Mouse (Mus musculus) frontal cortex, postnatal 25 days (tissue): ENCODE measurements at regions not wholly inside any gene's neighbourhood (a gene's known extent, or its start where the extent isn't known, plus 50 kb on each side); places are given as distances from the start of the nearest gene placed in this dataset.

ENCODE experiments used
- DNase-seq, 2 experiments: peaks; one replicate each; pipeline ENCODE4 v3.0.0; 2022; ENCODE audit warnings: low spot score in 2 of 2

DNA sequence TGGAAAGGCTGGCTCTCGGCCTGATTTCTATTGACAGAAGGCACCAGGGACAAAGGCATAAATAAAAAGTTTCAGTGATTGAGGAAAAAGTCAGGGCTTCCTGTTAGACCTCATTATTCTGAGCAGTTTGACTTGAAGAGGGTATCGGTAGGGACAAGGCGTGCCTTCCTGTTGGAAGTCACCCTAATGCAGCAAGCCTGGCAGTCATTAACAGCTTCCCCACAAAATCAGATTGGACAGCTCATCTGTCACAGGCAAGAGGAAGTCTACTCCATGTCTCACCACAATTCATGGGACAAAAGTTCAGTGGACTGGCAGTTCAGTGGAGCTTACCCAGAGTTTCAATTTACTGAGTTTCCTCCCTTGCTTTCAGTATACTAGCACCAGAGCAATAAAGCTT, 715.5 kb downstream of the Fam181b start:
- no peak for DNase-seq

GRCm38 (mm10) chr7:93835697-93836096, 756.0 kb downstream of the Fam181b start:
- no peak for DNase-seq

DNA sequence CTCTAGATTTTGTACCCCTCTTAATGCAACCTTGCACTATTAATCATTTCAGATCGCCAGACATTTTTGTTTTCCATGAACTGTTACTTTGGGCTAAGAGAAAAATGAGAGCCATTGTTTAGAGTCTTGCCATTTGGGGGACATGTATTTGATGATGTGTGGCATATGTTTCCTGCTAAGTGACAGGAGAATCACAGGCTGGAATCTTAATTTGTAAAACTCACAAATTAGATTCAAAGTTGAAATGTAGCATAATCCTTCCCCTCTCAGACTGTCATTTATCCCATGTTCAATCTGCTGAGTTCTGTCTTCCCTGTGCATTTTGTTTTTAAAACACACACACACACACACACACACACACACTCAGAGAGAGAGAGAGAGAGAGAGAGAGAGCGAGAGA, 756.5 kb downstream of the Fam181b start:
- no peak for DNase-seq

GRCm38 (mm10) chr7:93855025-93855424, 775.4 kb downstream of the Fam181b start:
- no peak for DNase-seq

- no peak for DNase-seq
Measured at GRCm38 (mm10) chr7:93893701-93894100, 814.0 kb downstream of the Fam181b start.

- DNase-seq: no peak
Measured at GRCm38 (mm10) chr7:93896921-93897320, 817.3 kb downstream of the Fam181b start.

GRCm38 (mm10) chr7:93902770-93903169, 823.1 kb downstream of the Fam181b start:
- DNase-seq: no peak

DNA sequence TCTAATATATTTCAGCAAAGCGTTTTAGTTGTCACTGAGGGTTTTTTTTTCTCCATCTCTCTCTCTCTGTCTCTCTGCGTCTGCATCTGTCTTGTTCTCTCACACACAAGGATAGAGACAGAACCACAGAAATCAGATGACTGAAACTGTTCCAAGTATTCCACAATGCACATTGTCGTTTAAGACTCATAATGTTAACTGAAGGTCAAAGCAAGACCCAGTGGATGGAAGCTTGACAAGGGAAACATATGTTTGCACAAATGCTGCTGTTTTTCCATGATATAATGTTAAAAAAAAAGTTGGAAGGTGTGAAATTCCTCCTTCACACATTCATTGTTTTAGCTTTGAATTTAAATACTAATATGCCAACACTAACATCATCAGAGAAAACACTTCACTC, 857.3 kb downstream of the Fam181b start:
- DNase-seq: no peak

DNA sequence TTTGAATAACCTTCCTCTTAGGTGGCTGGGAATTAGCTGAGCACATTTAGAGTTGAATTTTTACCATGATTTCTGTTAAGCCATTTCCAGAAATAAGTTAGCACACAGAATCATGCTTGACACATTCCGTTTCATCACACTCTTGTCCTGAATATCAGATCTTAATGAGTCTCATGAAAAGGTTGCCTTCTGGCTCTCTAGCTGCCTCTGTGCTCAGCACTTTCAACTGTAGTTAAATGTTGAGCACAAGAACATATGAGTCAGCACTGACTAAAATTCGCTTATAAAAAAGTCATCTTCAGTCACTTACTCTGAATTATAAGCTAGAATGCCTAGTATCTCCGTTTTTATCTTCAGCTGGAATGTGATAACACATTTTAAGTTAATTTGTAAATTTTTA, 902.4 kb downstream of the Fam181b start:
- no peak for DNase-seq

DNA sequence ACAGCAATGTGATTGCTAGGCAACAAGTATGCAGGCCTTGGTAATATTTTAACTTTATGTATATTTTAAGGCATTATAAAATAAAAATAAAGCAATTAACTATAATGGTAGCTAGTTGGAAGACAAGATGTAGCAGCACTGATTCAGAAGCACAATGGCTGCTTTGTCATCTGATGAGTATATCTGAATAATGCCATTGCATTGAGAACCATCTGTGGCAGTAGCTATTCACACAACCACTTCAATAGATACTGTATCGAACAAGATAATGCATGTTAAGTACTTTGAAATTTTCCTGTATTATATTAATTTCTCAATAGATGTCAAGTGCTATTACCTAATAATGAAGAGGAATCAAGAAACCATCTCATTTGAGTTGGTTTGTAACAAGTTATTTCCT, 923.1 kb downstream of the Fam181b start:
- DNase-seq: no peak

DNA sequence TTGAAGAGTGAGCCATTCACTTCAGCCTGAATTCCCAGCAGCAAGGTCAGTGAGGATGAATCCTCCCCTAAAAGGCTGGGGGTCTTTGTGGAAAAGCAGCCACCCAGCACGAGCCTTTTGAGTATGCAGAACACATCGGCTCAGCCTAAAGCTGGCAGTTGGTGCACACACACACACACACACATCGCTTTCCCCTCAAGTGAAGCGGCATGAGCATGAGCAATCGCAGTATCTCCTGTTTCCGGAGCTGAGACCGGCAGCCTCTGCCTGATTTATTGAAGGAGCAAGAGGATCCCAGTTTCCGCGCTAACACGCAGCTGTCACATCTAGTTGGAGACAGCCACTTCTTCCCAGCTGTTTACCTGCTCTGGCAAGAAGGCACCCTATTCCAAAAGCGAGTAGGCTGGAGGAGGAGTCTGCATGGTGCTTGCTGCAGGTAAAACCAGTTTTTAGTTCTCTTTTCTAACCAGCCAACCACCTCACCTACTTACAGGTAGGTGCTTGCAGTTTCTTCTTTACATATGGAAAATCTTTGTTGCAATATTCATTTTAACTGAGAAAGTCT, 962.9 kb downstream of the Fam181b start:
- peak in 1 of 2 experiments; percentile 3 for DNase-seq

DNA sequence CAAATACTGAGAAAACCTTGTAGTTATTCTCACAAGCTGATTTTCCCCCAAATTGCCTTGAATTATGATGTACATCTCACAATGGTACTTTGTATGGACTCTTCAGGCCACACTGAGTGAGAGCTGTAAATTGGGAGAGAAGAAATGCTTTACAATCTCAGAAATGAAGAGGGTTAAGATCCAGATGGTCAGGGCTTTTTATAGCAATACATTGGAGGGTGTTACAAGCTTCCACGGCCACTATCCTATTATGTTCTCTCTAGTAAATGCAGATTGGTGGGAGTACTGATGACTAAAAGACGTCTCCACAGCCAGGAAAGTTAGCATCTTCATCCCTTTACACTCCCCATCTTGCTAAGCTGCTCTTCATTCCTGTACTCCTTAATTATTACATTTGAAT, 965.8 kb downstream of the Fam181b start:
- no peak for DNase-seq

DNA sequence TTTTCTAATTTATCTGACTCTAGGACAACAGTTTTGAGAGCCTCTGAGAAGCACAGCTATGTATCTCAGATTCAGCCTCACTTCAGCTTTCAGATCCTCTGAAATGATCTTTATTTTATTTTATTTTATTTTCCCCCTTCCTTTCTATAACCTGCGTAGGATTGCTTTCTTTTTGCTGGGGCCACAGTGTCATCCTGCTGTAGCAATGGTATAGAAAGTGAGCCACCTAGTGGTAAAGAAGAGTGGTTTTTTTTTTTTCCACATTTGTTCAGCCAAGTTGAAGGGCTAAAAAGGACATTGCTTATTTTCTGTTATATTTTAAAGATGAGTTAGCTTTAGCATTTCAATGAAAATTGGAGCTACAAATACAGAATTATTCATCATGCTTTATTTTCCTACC, 966.4 kb downstream of the Fam181b start:
- no peak for DNase-seq

DNA sequence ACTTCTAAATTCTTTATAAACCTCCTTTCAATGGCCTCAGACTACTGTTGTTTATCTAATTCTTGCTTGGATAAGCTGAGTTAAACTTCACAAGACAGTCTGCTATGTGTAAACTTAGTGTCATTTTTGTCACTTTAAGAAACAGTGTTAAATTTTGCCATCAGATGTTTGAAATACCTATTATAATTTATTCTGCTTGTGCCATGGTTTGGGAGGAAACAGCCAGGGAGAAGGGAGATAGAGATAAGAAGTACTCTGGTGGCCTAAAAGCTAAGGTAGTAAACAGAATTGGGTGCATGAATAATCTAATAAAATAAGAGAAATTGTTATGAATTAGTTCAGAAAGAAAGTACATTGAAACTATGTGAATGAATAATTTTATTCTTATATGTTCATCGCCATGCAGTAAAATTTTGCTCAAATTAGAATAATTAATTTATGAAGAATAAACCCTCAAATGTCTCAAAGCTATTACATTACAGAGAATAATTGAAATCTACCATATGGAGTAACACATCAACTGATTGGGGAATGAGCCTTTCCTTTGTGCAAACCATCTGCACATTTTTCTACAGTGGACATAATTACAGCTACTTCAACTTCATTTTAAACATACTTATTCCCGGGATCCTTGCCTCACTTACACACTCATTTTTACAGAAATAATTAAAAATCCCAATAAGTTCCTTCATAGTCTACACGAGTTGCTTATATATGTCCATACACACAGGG, 982.3 kb downstream of the Fam181b start:
- no peak for DNase-seq
